Mouse (Mus musculus) brain, embryonic 18.5 days (tissue): Measurements from ENCODE around the gene Ppp2r5a.
A peak's percentile ranks its signal among the peaks of the same experiment; 100 is the strongest.

Experiments used
- DNase-seq: peaks from one replicate; pipeline ENCODE4 v3.0.0-alpha.2; 2012; ENCODE audit warnings: low read depth, low spot score

Ppp2r5a gene

GRCm38 (mm10) chr1:191326233-191326882 is 76.7 kb downstream of the Ppp2r5a start:
- DNase-seq: no peak

DNA sequence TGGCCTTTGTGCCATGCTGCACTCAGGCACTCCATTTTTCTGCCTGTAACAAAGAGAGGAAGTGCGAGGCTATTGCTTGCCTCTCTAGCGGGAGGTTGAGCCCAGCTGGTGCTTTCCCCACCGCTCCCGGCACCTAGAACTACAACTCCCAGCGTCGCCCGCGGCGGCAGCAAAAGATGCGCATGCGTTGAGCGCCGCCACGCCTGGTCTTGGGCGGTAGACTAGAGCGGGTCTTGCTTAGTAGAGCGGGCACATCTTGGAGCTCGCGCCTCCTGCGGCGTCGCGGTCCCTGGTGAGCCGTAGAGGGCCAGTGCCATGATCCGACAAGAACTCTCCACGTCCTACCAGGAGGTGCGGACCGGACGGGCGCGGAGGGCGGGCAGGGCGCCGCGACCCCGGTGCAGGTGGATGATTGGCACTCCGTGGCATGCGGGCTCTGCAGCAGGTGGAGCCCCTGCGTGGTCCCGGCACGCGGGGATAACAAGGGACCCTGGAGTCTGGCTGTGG is 77.3 kb downstream of the Ppp2r5a start, which contains the start of gene Tmem206:
TSS of gene Tmem206 (plus strand) at position 187 of the 507 bp plus-strand sequence.
- DNase-seq: peak; percentile 91

DNA sequence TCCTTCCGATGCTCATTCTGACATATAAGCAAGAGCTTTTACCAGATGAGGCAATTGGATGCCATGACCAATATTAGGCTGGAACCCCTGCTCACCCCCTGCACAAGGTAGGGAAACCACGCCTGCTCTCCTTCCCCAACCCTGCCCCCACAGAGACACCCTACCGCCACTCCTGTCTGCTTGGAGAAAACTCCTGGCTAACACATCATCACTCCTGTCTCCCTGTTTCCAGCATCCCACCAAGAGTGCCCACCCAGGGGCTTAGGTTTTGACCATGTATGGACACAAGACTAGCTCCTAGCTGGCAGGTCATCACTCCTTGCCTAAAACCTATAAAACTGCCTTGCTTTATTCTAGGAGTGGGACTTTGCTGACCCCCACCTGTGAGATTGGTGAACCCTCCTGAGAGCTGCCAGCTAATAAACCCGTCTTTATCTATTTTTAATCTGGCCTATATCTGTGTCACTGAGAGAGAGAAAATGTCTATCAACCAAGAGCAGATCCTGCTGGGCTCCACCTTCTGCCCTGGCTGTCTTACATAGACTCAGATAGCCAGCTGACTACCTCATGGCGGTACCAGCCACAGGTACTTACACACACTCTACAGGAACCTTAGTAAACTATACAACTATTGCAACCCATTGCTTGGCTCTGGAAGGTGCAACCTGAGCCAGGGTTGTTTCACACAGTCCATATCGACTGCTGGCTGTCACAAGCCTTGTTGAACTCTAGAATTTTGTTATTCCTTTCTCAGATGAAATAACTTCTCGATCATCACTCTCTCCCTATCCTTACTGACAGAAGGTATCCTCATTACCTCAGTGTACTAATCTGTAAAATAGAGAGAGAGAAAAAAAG is 78.1 kb downstream of the Ppp2r5a start:
- DNase-seq: no peak

GRCm38 (mm10) chr1:191323381-191323780 is 79.7 kb downstream of the Ppp2r5a start:
- DNase-seq: no peak

DNA sequence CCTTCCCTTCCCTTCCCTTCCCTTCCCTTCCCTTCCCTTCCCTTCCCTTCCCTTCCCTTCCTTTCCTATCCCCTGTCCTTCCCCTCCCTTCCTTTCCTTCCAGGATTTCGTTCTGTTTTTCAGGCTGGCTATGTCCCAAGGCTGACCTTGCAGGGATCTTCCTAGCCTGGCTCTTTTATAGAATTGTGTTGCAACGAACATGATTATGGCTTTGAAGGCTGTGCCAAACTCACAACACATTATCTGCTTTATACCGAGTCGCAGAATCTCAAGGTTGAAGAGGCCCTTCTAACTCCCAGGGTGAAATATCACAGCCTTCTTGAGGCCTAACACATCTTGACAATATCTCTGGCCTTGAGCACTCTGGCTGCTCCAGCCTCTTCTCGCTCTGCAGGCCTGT is 84.4 kb downstream of the Ppp2r5a start:
- DNase-seq: no peak

- no peak for DNase-seq
Measured at GRCm38 (mm10) chr1:191317591-191318196, 85.4 kb downstream of the Ppp2r5a start, which contains the start of gene Nenf. Gene Nenf (minus strand): TSS chr1:191318194.

DNA sequence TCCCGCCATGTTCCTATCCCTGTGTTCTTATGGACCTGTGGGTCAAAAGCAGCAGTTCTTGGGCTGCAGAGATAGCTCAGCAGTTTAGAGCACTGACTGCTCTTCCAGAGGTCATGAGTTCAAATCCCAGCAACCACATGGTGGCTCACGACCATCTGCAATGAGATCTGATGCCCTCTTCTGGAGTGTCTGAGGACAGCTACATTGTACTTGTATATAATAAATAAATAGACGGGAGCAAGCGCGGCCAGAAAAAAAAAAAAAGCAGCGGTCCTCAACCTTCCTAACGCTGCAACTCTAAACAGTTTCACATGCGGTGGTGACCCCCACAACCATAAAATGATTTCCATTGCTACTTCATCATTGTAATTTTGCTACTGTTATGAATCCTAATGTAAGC is 86.3 kb downstream of the Ppp2r5a start:
- DNase-seq: no peak

- DNase-seq: no peak
Measured at GRCm38 (mm10) chr1:191313926-191314325, 89.1 kb downstream of the Ppp2r5a start.

- no peak for DNase-seq
Measured at GRCm38 (mm10) chr1:191313158-191313557, 89.9 kb downstream of the Ppp2r5a start.

- DNase-seq: no peak
Measured at GRCm38 (mm10) chr1:191312513-191312941, 90.5 kb downstream of the Ppp2r5a start.

GRCm38 (mm10) chr1:191311296-191311898 is 91.7 kb downstream of the Ppp2r5a start:
- DNase-seq: no peak

DNA sequence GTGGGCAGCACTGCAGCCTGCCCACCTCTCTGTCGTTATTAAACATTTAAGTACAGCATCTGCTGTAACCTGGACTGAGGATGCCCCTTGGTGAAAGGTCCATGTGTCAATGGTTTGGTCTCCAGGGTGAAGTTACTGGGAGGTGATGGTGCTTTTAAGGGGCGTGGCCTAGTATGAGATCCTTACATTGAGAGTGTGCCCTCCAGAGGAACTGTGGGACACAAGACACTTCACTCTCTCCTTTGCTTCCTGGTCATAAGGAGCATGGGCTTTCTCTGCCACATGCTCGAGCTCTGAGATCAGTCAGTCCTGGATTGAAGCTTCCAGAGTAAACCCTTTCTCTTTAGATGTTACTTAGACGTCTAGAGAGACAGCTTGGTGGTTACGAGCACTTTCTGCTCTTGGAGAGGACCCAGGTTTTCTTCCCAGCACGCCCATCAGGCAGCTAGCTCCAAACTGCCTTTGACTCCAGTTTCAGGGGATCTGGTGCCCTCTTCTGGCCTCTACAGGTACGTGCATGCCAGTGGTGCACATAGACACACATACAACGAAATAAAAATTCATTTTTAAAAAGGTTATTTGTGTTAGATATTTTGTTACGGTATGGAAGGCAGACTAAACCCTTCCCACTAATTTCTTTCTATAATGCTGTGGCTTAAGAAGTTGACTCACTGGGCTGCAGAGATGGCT is 95.2 kb downstream of the Ppp2r5a start:
- no peak for DNase-seq

DNA sequence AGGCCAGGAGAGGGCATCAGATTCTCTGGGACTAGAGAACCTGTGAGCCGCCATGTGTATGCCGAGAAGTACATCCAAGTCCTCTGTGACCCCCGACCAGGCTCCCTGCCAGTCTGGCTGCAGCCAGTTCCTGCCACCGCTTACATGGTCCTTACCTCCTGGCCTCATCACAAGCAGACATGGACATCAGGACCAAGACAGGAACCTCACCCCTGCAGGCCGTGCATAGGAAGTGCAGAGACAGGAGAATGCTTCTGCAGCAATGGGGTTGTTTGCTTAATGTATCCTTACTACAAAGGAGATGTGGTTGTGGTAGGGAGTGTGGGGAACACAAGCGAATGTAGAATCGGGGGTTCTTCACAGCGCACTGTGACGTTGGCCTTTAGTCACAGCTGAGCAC is 96.8 kb downstream of the Ppp2r5a start:
- DNase-seq: no peak

- no peak for DNase-seq
Measured at GRCm38 (mm10) chr1:191305610-191306009, 97.5 kb downstream of the Ppp2r5a start.

DNA sequence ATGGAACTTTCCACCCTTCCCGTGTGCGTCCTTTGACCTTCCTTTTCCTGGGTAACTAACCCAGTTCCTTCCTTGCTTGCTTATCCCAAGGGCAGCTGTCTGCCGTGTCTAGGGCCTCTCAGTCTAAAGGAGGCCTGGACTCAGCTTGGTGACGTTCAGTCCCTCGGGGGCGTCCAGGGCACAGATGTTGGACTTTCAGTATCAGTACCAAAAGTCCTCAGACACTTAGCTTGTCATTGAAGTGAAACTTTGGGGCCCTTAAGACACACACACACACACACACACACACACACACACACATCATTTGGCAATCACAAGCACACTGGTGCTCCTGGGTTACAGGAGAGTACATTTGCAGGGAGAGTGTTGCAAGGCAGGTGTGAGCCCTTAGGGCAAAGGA is 98.9 kb downstream of the Ppp2r5a start:
- DNase-seq: no peak

- DNase-seq: no peak
Measured at GRCm38 (mm10) chr1:191303736-191304135, 99.3 kb downstream of the Ppp2r5a start.
